Mouse (Mus musculus) heart, embryonic 14.5 days (tissue): ENCODE data around the gene Pole. TPM values are rescaled to one million over a fixed set of nuclear protein-coding genes. Genes with fewer than 3 reads are reported as not detected.

Experiments
- ATAC-seq: fragments of 200-750 bp; cut with Nextera tagmentation; 2 replicates; pipeline ENCODE4 v1.8.0; 2017; ENCODE audit warnings: low read depth, moderate TSS enrichment; ENCODE audit not compliant: insufficient number of reproducible peaks, insufficient read depth, low FRiP score
- H3K27ac ChIP-seq, 2 experiments: fragments of 200-500 bp in 1 of 2; fragments of 300-500 bp in 1 of 2; sonication (generic) in 1 of 2; replicated peaks in 1 of 2; 2 replicates each; pipeline ENCODE4 v1.5.1; 2012 to 2014; ENCODE audit warnings: low read depth in 2 of 2, low read length in 2 of 2, control low read depth in 1 of 2, mild to moderate bottlenecking in 1 of 2, mixed read lengths in 1 of 2; ENCODE audit not compliant: control insufficient read depth in 1 of 2, insufficient read depth in 1 of 2
- H3K27me3 ChIP-seq: fragments of 300-500 bp; sonication (generic); 2 replicates; pipeline ENCODE4 v1.6.1; 2014; ENCODE audit warnings: mild to moderate bottlenecking, low read length, control low read depth; ENCODE audit not compliant: control insufficient read depth, insufficient read depth
- H3K36me3 ChIP-seq: fragments of 300-500 bp; sonication (generic); 2 replicates; pipeline ENCODE4 v1.6.1; 2014; ENCODE audit warnings: mild to moderate bottlenecking, control low read depth, low read length, mixed read lengths; ENCODE audit not compliant: control insufficient read depth, insufficient read depth
- H3K4me1 ChIP-seq, 2 experiments: fragments of 200-500 bp in 1 of 2; fragments of 300-500 bp in 1 of 2; sonication (generic) in 1 of 2; 2 replicates each; pipeline ENCODE4 v1.6.1; 2012 to 2014; ENCODE audit warnings: low read length in 2 of 2, control low read depth in 1 of 2, mixed read lengths in 1 of 2; ENCODE audit not compliant: control insufficient read depth in 2 of 2, insufficient read depth in 2 of 2
- H3K4me2 ChIP-seq: fragments of 300-500 bp; sonication (generic); 2 replicates; pipeline ENCODE4 v1.6.1; 2014; ENCODE audit warnings: mild to moderate bottlenecking, low read length
- H3K4me3 ChIP-seq, 2 experiments: fragments of 200-500 bp in 1 of 2; fragments of 300-500 bp in 1 of 2; sonication (generic) in 1 of 2; 2 replicates each; pipeline ENCODE4 v1.5.1; 2012 to 2014; ENCODE audit warnings: low read length in 2 of 2, mild to moderate bottlenecking in 2 of 2, control low read depth in 1 of 2, low read depth in 1 of 2, moderate library complexity in 1 of 2; ENCODE audit not compliant: control insufficient read depth in 1 of 2, insufficient read depth in 1 of 2
- H3K9ac ChIP-seq: fragments of 300-500 bp; sonication (generic); 2 replicates; pipeline ENCODE4 v1.6.1; 2014; ENCODE audit warnings: mild to moderate bottlenecking, low read length
- H3K9me3 ChIP-seq: fragments of 300-500 bp; sonication (generic); 2 replicates; pipeline ENCODE4 v1.6.1; 2016; ENCODE audit warnings: low read length, control low read depth; ENCODE audit not compliant: control insufficient read depth
- WGBS: fragments of 180-500 bp; shearing (Covaris S2); extraction: QIAGEN DNeasy Blood & Tissue Kit; methylation state at CpG from one replicate; pipeline ENCODE4 v1.1.7; 2014; 5-methylcytosine and 5-hydroxymethylcytosine counted together
- polyA plus RNA-seq: library from polyadenylated mRNA; unstranded; fragments of >200 nt; fragmentation: Nextera tagmentation; extraction: Ambion mirVana; gene quantifications from 2 replicates; pipeline ENCODE4 v1.2.1, GENCODE M21; 2014

Pole gene
- polyA plus RNA-seq, result 16.1 and 19.6 TPM in 2 replicates

- Histone ChIP-seq H3K9ac (peak within 1 kb of the TSS; percentile 81), H3K4me2 (peak within 1 kb of the TSS; percentile 98), H3K27ac (peak within 1 kb of the TSS in 1 of 2 experiments; percentile 59; a peak in 2 of 4 replicates), H3K27me3 (no peaks in the 10 kb centered on the region), H3K4me3 (peak within 1 kb of the TSS; percentile 64 to 91), H3K36me3 (peaks cover 18% of the 10 kb centered on the region), H3K4me1 (peaks cover 2 to 12% of the 10 kb centered on the region in 2 experiments; a peak in 3 of 4 replicates), H3K9me3 (no peaks in the 10 kb centered on the region)
- ATAC-seq, result peak; percentile 97
- under 1% methylated on average over 63 of the region's 64 CpGs for WGBS
These were observed at the start of gene Pole, which contains the start of gene Pxmp2 for GRCm38 (mm10) chr5:110285770-110286445. Gene Pole (plus strand): TSS chr5:110286306. Gene Pxmp2 (minus strand): TSS chr5:110286186.

DNA sequence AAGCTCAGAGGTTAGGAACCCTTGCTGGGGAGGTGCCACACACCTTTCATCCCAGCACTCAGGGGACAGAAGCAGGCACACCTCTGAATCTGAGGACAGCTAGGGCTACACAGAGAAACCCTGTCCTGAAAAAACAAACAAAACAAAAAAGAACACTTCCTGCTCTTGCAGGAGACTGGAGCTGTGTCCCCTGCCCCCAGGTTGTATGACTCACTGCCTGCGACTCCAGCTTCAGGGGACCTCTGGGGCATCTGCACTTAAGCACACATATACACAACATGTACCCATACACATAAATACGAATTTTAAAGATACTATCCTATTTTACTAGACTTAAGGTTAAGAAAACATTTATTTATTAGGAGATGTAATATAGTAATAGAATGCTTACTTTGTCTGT lies 42.0 kb upstream of the Pole start:
- no peak overlapping the region for H3K4me3 ChIP-seq
- H3K9ac ChIP-seq, result no peak overlapping the region
- H3K9me3 ChIP-seq, result no peaks in the 10 kb centered on the region
- H3K27ac ChIP-seq, result no peak overlapping the region
- H3K27me3 ChIP-seq, result no peaks in the 10 kb centered on the region
- H3K4me1 ChIP-seq, result no peaks in the 10 kb centered on the region
- H3K36me3 ChIP-seq, result peaks cover 98% of the 10 kb centered on the region
- 54% methylated on average over 2 of the region's 2 CpGs for WGBS
- ATAC-seq, result no peak
- H3K4me2 ChIP-seq, result no peak overlapping the region

DNA sequence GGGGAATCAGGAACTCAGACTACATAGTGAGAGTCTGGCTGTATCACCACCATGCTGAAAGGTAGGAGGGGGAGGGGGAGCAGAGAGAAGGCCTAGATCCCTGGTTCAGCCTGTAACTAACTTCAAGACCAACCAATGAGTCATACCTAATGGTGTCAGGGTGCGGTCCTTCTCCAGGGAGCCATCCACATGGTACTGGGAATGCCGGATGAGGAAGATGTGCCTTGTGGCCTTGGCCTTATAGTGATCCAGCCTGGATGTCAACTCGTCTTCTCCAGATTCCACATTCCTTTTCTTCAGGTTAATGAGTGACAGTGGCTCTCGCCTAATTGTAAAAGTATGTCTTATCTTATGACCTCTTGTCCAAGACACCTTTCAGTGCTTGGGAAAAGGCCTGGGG lies 19.2 kb upstream of the Pole start:
- Histone ChIP-seq H3K4me1 (peaks cover 3 to 8% of the 10 kb centered on the region in 2 experiments; a peak in 3 of 4 replicates), H3K9ac (no peak overlapping the region), H3K36me3 (peaks cover 38% of the 10 kb centered on the region), H3K27ac (no peak overlapping the region), H3K27me3 (no peaks in the 10 kb centered on the region), H3K4me2 (no peak overlapping the region), H3K4me3 (no peak overlapping the region), H3K9me3 (no peaks in the 10 kb centered on the region)
- 86% methylated on average over 4 of the region's 4 CpGs for WGBS
- ATAC-seq, result no peak

- ATAC-seq, result peak; percentile 84
- Histone ChIP-seq H3K9me3 (no peaks in the 10 kb centered on the region), H3K4me3 (peak within 1 kb of the TSS; percentile 86 to 97), H3K27ac (peak within 1 kb of the TSS in 1 of 2 experiments; percentile 71; a peak in 3 of 4 replicates), H3K27me3 (no peaks in the 10 kb centered on the region), H3K9ac (peak within 1 kb of the TSS; percentile 96), H3K36me3 (peaks cover 33% of the 10 kb centered on the region), H3K4me2 (peak within 1 kb of the TSS; percentile 94), H3K4me1 (peaks cover 3 to 8% of the 10 kb centered on the region in 2 experiments; a peak in 3 of 4 replicates)
- WGBS, result 1% methylated on average over 52 of the region's 66 CpGs
These were observed 16.7 kb upstream of the Pole start, which contains the start of gene Pgam5 for GRCm38 (mm10) chr5:110269141-110270101. Gene Pgam5 (minus strand): TSS chr5:110269913.

GRCm38 (mm10) chr5:110270242-110270641 lies 15.9 kb upstream of the Pole start:
- Histone ChIP-seq H3K9ac (no peak overlapping the region), H3K9me3 (no peaks in the 10 kb centered on the region), H3K36me3 (peaks cover 25% of the 10 kb centered on the region), H3K27me3 (no peaks in the 10 kb centered on the region), H3K4me3 (no peak overlapping the region), H3K4me2 (no peak overlapping the region), H3K27ac (no peak overlapping the region), H3K4me1 (peaks cover 3 to 8% of the 10 kb centered on the region in 2 experiments; a peak in 3 of 4 replicates)
- ATAC-seq, result no peak
- WGBS, result 92% methylated on average over 6 of the region's 6 CpGs

DNA sequence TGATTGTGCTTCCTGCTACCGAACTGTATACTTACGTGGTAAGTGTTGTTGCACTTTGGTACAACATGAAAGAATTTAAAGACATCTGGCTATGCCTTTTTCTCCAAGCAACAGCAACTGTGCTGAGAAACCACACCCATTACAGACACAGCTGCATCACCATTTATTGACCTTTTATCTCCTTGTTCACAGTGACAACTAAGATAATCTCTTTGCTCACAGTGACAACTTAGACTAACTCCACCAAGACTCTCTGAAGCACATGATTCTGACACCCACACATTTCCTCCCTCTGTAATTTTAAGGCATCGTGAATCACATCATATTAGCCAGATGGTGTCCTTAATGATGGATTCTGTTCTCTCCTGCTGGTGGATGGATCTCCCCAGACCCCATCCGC lies 12.0 kb upstream of the Pole start:
- Histone ChIP-seq H3K4me3 (no peak overlapping the region), H3K9ac (no peak overlapping the region), H3K9me3 (no peaks in the 10 kb centered on the region), H3K27ac (no peak overlapping the region), H3K4me2 (no peak overlapping the region), H3K27me3 (no peaks in the 10 kb centered on the region), H3K36me3 (no peaks in the 10 kb centered on the region), H3K4me1 (no peaks in the 10 kb centered on the region)
- no peak for ATAC-seq
- 75% methylated on average over 4 of the region's 4 CpGs for WGBS

DNA sequence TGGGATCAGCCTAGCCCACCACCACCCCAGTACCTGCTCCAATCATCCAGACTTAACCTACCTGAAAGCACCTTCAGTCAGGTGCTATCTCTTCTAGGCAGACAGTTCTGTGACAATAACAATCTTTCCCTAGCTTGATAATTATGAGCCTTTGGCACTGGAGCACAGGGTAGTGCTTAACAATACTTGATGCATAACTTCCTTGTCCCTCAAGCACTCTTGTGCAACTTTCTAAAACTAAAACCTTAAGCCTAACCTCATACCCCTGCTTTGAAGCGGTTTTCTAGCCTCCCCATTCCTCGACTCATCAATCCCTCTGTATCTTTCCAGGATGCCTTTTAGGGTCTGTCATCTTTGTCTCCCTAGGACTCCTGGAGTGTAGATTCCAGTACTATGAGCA lies 11.3 kb upstream of the Pole start:
- H3K4me3 ChIP-seq, result no peak overlapping the region
- 57% methylated on average over 2 of the region's 2 CpGs for WGBS
- no peak for ATAC-seq

More for the DNA sequence above, 11.3 kb upstream of the Pole start:
- H3K9me3 ChIP-seq, result no peaks in the 10 kb centered on the region
- H3K27ac ChIP-seq, result no peak overlapping the region
- H3K9ac ChIP-seq, result no peak overlapping the region
- H3K36me3 ChIP-seq, result no peaks in the 10 kb centered on the region
- no peaks in the 10 kb centered on the region for H3K4me1 ChIP-seq
- H3K4me2 ChIP-seq, result no peak overlapping the region
- H3K27me3 ChIP-seq, result no peaks in the 10 kb centered on the region
